Mouse (Mus musculus) yolk sac, embryonic 10.5 days (tissue): Measurements from ENCODE around the gene Sox10.

Experiments used
- DNase-seq: peaks from one replicate; pipeline ENCODE4 v3.0.0-alpha.2; 2017; ENCODE audit warnings: low spot score

Sox10 gene

DNA sequence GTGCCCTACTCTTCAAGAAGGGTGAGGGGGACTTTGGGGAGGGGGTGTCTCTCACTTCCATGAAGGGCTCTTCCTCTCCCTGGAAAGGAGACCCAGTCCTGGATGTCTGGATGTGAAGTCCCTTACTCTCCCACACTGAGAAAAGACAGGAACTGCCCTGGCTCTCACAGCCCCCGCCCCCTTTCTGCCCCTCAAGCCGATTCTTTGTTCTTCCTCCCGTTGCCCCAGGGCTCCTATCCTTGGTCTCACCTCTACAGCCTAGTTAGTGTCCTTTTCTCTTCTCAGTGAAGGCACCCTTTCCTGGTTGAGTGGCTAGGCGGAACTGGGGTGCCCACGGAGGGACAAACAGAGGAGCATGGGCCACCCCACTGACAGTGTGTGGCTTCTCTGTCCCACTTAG is at the start of gene Sox10:
Gene Sox10, minus strand, starts transcription at position 101 of the 400 bp plus-strand sequence.
- no peak for DNase-seq

DNA sequence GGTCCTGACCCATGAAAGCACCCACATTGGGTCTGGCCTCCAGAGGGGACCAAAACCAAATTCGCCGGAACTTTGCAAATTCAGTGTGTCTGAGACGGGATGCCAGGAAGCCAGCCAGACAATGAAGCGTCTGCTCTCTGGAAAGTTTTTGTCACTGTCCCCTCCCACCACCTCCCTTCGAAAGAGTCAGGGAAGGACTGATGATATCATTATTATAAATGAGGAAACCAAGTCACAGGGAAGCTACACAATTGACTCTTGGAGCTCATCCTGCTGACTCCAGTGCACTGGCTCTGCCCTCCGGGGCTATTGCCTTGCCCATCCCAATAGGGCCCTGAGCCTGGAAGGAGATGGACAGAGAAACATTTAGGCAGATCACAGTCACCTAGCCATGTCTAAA is 48.6 kb upstream of the Sox10 start:
- no peak for DNase-seq

DNA sequence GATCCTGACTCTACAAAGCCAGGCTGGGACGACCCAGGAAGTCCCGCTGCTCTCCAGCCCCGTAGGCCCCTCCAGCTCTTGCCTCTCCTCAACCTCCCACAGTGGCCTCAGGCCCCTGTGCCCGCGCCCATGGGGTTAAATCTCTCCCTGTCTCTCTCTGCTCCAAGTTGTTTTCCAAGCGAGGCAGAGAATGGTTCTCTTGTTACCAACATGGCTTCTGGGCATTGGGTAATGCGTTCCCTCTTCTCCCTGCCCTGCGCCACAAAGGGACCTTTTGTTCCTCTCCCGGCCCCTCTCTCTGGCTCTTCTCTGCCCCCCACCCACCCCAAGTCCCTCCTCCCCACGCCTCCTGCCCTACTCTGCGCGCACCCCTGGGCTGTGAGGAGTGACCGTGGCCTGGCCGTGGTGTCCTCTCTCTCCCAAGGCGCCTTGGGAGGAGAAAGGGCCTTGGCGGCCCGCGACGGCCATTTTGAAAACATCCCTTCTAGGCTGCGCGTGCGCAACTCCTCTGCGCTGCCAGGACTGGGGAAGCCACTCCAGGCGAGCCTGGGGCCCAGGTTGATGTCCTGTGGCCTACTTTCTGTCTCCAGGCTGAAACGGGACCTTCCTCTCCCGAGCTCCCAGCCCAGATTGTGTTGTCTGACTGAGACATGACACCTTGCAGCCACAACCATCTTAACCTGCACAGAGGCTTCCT is 47.9 kb upstream of the Sox10 start:
- DNase-seq: no peak

DNA sequence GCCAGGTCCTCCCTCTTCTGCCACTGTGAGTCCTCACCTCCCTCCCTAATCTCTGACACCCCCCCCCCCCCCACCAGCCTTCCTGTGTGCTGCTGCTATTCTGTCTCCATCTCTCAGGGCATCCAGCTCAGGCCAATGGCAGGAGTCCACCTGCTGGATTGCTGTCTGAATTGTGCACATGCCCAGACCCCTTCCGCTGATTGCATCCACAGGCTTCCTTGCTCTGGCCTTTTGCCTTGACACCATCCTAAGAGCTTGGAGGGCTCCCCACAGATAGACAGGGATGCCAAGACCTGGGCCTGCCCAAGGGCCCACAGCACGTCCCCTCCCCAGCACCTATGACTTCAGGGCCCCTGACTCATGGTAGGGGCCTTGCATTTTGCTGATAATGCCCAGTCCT is 45.3 kb upstream of the Sox10 start:
- no peak for DNase-seq

DNA sequence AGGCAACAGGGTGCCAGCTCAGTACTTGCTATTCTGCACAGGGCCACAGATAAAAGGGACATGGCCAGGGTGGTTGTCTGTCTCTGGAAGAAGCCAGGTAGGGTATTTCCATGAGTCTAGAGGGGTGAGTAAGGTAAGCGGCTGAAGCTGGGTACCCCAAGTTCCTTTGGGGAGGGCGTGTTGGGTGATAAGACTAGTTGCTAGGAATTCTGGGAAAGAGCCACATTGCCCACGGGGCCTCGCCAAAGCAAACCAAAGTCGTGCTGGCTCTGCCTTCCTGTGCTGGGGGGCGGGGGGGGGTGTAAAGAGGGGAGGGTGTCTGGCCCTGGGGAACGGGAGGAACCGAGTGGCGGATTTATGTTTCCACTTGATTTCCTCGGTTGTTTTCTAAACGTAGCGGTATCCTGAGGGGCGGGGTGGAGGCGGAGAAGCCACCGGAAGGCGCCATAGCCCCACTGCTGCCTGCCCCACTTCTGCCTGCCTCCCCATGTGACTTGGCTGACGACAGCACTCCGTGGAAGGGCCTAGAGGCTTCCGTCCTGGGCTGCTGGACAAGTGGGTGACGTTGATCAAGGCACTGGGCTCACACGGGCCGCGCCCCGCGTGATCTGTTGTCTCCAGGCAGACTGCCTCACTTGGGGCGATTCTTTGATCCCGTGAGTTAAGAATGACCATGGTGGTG is 43.9 kb upstream of the Sox10 start:
- DNase-seq: no peak

DNA sequence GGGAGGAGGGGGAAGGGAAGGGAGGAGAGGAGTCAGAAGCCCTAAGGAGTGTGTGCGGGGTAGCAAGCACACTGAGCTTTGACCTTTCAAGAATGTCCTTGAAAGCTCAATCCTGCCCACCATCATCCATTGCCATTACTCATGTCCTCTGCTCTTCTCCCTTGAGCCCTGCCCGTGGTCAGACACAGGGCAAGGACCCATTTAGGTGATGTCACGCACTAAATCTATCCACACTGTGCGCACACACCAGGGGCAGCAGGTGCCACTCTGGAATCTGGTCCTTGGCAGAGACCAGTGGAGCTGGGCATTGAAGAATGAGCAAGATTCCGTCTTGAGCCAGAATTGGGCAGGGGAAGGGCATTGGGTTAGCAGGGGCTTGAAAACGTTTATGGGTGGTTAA is 43.2 kb upstream of the Sox10 start:
- DNase-seq: no peak

DNA sequence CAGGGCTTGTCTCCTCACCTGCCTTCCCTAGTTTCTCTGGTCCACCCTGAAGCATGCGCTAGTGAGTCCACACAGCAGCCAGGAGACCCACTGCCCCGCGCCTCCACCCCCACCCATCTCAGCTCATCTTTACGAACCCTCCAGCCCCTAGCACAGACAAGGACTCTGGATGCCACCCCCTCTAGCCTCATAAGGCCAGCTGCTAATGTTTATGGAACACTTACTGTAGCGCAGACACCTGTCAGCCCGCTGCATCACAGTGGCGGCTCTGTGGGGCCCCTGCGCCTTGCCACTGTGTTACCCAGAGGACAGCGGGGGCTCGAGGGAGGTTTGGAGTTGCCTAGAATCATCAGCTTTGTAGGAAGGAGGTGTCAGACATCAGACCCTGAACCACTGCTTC is 37.5 kb upstream of the Sox10 start:
- no peak for DNase-seq

DNA sequence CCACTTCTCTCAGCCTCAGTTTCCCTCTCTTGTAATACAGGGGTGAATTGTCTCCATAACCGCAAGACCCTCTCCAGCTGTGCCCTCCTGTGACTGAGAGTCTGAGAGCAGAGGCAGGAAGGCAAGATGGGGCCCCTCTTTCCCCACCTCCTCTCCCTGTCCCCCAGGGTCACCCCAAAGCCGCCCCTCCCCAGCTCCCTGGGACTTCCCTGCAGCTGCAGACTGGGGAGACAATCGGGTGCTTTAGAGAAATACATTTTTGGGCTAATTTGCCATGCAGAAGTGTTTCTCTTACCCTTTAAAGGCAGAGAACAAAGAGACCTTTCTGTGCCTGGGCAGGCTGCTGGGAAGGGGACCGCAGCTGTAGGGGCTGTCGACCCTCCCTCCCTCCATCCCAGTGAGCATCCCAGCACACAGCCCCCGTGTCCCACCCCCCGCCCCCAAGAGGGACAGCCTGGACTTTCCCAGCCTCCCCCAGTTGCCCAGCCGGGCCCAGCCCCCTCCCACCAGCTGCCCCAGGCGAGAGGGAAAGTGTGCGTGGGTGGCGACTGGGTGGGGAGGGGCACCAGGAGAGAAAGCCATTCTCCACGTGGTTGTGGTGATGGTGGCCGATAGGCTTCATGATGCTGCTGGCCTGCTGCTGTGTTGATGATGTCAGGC is 36.6 kb upstream of the Sox10 start:
- DNase-seq: no peak

DNA sequence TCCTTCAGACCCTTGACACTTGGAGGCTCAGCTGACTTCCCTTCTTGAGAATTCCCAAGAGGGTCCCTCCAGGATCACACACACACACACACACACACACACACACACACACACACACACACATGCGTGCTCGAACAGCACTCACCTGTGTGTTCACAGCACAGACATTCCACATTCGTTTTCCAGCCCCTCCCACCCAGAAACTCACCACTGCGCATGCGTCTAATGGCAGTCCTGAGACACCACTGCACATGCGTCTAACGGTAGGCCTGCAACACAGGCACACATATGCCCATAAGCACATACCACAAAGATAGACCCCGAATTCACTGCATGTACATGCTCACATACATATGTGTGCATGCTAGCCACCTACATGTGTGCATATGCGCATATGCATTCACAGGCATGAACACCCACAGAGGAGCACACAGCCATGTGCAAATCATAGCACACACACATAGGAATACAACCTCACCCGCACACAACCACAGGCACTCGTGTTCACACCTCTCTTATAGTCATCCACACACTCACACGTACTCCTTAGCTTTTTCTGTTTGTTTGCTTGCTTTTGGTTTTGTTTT is 34.4 kb upstream of the Sox10 start:
- DNase-seq: no peak

DNA sequence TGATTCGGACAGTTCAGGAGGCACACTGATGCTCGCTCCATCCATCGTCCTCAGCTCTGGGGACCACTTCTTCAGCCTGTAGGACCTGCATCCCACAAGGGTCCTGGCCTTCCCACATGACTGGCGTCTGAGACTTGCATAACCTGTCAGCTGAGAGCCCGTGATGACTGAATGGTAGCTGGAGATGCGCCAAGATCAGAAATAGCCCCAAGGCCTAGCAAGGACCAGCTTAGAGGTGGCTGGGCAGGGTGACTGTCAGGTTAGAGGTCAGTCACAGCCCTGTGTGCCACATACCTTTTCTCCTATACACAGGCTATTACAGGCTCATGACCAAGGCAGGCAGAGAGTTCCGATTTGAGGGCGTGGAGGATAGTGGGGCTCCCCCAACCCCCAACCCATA is 30.5 kb upstream of the Sox10 start:
- DNase-seq: no peak

DNA sequence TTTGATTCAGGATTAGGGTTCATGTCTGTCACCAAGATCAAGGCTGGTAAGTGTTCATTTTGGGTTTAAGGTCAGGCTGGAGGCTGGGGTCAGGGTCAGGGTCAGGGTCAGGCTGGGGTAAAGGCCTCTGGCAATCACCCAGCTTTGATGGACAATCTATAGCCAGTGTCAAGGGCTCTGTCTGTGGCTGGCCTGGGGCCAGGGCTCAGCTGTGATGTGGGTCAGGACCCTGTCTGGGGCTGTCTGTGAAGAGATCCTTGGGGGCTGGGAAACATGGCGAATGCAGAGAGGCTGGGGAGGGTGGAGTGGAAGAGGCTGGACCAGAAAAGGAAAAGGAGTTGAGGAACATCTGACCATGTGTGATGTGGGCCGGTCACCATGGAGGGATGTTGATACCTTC is 29.9 kb upstream of the Sox10 start:
- DNase-seq: no peak

DNA sequence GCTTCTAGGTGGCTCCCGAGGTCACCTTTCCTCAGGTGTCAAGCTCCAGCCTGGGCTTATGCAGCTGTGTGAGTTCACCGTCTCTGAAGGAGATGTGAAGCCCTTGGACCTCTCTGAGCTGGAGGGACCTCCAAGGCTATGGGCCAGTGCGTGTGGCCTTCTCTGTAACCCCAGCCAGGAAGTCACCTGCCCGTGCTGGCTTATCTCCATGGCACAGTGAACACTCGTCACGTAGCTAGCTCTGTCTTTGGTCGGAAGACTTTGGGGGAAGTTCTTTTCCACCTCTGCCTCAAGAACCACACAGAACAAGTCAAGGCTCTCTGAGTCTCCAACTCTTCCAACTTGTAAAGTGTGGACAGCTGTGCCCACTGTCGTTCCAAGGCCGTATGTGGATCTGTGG is 29.0 kb upstream of the Sox10 start:
- DNase-seq: no peak

DNA sequence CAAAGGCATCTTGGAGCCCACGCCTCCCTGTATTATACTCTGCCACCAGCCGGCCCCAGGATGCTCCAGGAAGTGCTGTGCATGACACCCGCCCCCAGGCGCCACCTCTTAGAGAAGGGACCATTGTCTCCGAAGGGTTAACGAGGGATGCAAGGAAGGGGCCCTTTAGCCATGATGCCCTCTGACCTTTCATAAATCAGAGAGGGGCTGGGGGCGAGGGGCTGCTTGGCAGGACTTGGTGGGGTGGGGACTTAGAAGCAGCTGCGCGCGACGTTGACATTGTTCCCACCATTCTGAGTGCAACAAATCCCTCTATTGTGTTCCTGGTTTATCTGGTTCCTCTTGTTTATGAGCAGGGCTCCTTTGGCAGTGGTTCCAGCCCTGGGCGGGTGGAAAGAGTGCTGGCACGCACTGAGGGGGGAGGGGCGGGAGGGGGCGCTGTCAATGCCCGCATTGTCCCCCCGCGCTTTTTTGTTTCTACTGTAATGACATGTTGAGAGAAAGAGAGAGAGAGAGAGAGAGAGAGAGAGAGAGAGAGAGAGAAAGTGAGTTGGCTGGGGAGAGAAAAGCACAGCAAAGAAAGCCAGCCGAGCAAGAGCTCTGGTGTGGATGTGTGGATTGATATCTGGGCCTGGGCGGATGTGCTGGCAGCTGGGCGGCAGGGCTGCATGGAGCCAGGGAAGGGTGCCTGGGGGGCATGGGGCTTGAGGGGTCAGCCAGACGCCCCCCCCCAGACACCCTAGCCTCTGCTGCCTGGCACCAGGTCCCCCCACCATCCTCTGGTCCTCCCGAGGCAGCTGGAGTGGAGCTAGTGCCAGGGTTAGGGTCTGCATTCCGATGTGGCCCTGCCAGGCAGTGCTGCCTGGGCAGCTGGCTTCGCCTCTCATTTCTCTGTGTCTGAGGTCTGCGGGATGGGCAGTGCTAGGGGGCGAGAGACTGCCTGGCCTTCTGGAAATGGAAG is 28.1 kb upstream of the Sox10 start:
- peak; percentile 14 for DNase-seq

DNA sequence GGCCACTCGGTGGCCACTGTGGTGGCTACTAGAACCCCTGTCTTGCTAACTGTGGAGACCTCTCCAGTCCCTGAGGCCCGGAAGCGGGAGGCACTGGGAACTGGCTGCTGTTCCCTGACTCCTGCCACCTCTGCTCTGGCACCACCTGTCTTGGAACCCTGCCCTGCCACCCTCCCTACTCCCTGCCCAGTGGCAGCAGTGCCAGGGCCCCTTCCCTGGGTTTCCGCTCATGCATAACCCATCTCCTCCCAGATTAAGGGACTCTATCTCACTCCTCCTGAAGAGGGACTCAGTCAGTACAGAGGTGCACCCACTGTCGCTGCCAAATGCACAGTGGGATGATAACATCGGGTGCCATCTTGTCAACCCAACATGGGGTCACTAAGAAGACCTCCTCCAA is 27.4 kb upstream of the Sox10 start:
- no peak for DNase-seq

DNA sequence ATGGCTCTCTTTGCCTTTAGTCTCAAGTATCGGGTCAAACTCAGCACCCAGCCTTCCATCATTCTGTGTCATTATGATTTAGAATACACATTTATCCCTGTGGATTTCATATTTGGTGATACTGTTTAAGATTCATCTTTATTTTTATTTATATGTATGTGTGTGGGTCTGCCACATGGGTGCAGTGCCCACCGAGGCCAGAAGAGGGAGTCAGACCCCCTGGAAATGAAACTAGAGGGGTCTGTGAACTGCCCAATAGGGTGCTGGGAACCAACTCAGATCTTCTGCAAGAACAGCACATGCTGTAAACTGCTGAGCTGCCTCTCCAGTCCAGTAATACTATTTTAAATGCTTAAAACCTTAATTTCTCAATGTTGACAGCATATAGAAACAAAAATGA is 26.4 kb upstream of the Sox10 start:
- DNase-seq: no peak

DNA sequence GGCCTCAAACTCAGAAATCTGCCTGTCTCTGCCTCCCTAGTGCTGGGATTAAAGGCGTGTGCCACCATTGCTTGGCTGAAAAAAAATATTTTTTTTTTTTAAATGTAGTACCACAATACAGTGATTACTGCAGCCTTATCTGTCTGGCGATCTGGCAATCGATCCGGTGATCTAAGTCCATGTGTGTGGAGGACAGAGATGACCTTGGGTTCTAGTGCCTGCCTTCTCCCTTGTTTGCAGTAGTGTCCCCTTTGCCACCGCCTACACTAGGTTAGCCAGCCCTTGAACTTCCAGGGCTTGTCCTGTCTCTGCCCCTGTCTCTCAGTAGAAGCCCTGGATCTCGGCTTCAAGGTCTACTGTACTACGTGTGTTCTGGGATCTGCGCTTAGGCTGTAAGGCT is 22.8 kb upstream of the Sox10 start:
- no peak for DNase-seq

DNA sequence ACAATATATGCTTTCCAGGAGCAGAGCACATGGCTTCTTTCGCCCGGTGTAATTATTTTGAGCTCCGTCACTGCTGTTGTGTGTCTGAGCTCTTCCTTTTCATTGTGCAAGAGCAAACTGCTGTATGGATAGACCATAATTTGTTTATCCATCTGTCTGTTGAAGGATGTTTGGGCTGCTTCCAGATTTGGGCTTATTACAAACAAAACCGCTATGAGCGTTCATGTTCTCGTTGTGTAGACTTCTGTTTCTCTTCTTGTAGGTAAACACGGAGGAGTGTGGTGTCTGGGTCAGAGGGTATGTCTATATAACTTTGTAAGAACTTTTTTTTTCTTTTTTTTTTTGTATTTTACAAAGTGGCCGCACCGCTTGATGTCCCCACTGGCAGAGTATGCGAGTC is 20.2 kb upstream of the Sox10 start:
- DNase-seq: no peak

DNA sequence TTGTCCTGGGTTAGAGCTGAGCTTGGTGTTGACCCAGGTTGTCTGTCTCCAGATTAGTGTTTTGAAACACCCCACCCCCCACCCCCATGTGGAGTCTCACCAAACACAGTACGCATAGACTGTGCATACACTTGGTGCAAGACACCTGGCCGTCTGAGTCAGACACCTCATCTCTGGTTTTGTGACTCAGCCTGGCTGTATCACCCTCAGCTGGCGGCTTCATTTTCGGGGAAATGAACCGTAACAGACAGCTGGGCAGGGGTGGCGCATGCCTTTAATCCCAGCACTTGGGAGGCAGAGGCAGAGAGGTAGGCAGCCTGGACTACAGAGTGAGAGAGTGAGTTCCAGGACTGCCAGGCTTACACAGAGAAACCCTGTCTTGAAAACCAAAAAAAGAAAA is 11.9 kb upstream of the Sox10 start:
- no peak for DNase-seq

DNA sequence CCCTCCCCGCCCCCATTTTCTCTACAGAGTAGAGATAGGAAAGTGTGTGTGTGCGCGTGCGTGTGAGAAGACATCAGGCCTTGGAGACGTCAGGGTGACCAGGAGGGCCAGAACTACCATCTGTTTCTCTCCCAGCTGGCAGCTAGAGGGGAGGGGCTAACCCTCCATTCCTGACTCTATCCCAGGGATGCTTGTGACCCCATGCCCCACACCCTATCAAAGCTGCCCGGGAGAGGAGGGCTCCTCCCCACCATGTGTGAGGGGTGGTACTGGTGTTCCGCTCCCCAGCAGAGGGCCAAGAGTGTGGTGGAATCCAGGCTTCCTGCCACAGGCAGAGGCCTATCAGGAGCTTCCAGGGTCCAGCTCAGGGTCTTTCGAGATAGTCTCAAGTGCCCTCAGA is 1.7 kb upstream of the Sox10 start:
- DNase-seq: no peak

DNA sequence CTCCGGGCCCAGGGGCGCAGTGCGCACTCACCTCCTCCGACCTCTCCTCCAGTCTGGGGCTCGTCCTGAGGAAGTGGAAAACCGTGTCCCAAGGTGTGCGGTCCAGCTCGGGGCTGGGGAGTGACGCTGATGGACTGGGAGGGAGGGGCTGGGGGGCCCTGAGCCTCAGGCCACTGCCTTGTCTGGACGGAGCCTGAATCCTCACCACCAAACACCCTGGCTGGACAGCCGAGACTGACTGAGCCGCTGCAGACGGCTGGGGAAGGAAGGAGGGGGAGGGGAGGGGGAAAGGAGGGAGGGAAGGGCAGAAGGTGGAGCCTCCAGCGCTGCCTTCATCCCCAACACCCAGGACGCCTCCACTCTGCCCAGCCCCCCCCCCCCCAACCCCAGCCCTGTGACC is 789 bp downstream of the Sox10 start:
- DNase-seq: no peak

DNA sequence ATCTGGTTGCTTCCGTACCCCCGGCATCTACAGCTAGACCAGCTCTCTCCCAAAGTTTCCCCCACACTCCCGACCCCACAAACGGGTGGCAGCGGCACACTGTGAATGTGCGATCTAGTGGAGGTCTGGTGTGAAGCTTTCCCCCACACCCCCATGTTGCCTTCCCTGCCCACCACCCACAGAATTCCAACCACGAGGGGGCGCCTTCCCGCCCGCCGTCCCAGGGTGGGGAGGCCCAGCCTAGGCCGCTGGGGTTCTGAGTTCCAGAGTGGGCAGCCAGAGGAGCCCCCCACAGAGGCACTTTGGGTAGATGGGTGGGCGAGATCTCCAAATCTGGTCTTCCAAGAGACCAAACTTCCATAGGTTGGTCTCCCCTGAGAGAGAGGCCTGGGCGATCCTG is 2.2 kb downstream of the Sox10 start:
- no peak for DNase-seq

DNA sequence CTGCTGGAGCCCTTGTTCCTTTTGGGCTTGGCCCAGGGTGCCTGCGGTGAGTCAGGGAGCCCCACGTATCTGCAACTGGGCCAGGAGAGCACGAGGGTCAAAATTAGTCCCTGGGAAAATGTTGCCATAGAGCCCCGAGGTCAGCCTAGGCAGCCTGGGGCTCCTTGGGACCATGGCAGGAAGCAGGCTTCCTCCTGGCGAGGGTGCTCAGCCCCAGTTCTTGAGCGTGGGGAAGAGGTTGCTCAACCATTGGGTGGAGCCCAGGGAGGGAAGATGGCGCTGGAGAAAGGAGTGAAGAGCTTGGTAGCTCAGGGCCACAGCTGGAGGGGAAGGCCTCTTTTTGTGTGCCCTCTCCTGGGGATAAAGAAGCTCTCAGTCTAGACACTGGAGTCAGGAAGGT is 2.7 kb downstream of the Sox10 start:
- DNase-seq: no peak
